Mouse (Mus musculus) ES-E14 (cell line): ENCODE results near the gene Trdn.

Experiments
- CHD2 ChIP-seq: IDR thresholded peaks from 2 replicates; pipeline ENCODE4 v1.6.1; 2014; ENCODE audit warnings: mild to moderate bottlenecking, low read depth, low read length, inconsistent platforms
- HCFC1 ChIP-seq: IDR thresholded peaks from 2 replicates; pipeline ENCODE4 v1.6.1; 2012; ENCODE audit warnings: low read length, inconsistent platforms, borderline replicate concordance; ENCODE audit not compliant: insufficient read depth
- MAFK ChIP-seq: IDR thresholded peaks from 2 replicates; pipeline ENCODE4 v1.6.1; 2014; ENCODE audit warnings: mild to moderate bottlenecking, low read depth, low read length, inconsistent platforms; ENCODE audit not compliant: insufficient read depth

DNA sequence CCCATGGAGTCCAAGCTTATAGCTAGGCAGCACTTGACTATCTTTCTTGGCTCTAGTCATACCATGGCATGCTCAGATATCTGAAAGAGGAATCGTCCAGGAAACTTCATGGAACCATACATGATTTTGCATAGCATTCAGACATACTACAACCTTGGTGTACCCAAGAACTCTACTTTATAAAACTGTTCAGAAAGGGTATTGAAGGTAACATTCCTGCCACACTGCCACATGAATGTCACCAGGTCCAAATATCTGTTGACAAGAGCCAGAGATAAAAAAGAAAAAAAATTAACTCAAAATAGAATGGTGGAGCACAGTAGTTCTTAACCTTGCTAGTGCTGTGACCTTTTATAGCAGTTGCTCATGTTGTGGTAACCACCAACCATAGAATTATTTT is 175.8 kb downstream of the Trdn start:
- TF ChIP-seq MAFK (no peak), HCFC1 (no peak), CHD2 (no peak)
